Mouse (Mus musculus): Measurements from ENCODE around the gene Klhl25. TPM values are rescaled to one million over a fixed set of nuclear protein-coding genes. Genes with fewer than 3 reads are reported as not detected.
"Not testable (repeated sequence)": the region's sequence is repeated elsewhere in the genome, so short reads cannot be mapped to it uniquely, and the experiment has no call there.

Gene Klhl25
- polyA plus RNA-seq, 1 experiment from 2014 or later, result 24.2 TPM

DNA sequence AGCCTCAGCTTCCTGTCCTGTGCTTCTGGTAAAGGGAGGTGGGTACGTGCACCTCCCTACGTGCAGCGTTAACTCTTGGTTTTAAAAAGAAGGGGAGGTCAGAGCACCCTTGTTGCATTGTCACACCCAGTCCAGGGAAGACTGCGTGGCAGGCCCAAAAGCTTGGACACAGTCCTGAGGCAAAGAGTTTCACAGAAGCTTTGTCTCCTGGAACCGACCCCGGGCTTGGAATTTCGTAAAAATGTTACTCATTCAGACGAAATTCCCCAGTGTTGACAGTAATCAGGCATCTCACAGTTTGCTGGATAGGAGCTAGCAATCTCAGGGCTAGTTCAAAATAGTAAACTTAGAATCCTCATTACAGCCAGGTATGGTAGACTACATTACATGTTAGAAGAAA is 45.6 kb downstream of the Klhl25 start:
- H3K4me3 ChIP-seq, result no peak overlapping the region
- 89% methylated on average over 8 of the region's 8 CpGs for WGBS

DNA sequence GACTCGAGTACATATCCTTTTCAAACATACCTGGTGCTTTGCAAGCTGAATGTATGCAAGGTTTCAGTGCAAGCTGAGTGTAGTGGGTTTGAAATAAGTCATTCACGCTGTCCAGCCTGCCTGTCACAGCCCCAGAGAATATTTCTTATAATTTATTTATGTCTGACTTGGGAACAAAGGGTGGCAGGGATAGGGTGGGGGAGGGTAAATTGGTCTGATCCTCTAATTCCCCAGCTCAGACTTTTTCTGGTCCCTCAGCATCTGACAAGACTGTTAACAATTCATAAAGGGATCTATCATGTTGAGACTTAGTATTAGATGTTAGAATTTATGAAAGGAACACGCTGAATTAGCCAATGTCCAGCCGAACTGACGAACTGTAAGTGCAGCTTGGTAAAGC is 48.9 kb downstream of the Klhl25 start:
- DNase-seq (ENCODE audit: low spot score), result no peak
- no peaks in the 10 kb centered on the region for H3K36me3 ChIP-seq (replicated peaks)
- no peak overlapping the region for H3K4me3 ChIP-seq
- H3K4me1 ChIP-seq, result no peaks in the 10 kb centered on the region
- no peaks in the 10 kb centered on the region for H3K9me3 ChIP-seq
- no peak overlapping the region for H3K27ac ChIP-seq (replicated peaks)
- no peaks in the 10 kb centered on the region for H3K27me3 ChIP-seq (replicated peaks; ENCODE audit: low read depth, poor library complexity, severe bottlenecking)
- 87% methylated on average over 5 of the region's 5 CpGs for WGBS

More for the DNA sequence above, 45.6 kb downstream of the Klhl25 start:
- DNase-seq (ENCODE audit: low spot score), result no peak
- no peaks in the 10 kb centered on the region for H3K36me3 ChIP-seq (replicated peaks)
- no peak overlapping the region for H3K27ac ChIP-seq (replicated peaks)
- H3K27me3 ChIP-seq (replicated peaks; ENCODE audit: low read depth, poor library complexity, severe bottlenecking), result no peaks in the 10 kb centered on the region
- no peaks in the 10 kb centered on the region for H3K9me3 ChIP-seq
- H3K4me1 ChIP-seq, result no peaks in the 10 kb centered on the region

DNA sequence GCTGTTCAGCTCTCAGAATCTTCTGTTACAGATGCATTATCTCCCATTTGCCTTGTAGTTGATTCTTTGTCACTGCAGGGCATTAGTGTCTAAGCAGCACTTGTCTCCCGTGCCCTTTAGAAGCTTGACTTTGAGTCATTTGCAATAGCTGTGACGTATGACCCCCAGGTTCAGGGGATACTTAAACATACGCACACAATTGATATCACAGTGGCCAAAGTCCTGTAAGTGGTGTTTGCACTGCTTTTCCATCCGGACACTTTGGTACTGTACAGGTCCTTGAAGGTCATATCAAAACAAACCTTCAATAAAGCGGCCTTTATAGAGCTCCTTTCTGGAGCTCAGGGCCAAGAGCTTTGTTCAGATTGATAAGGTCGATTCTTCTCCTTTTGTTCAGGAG is 51.0 kb downstream of the Klhl25 start:
- no peaks in the 10 kb centered on the region for H3K36me3 ChIP-seq (replicated peaks)
- DNase-seq (ENCODE audit: low spot score), result no peak
- no peaks in the 10 kb centered on the region for H3K9me3 ChIP-seq
- WGBS, result 74% methylated on average over 6 of the region's 6 CpGs
- no peak overlapping the region for H3K4me3 ChIP-seq
- no peaks in the 10 kb centered on the region for H3K27me3 ChIP-seq (replicated peaks; ENCODE audit: low read depth, poor library complexity, severe bottlenecking)
- H3K27ac ChIP-seq (replicated peaks), result no peak overlapping the region
- H3K4me1 ChIP-seq, result no peaks in the 10 kb centered on the region

DNA sequence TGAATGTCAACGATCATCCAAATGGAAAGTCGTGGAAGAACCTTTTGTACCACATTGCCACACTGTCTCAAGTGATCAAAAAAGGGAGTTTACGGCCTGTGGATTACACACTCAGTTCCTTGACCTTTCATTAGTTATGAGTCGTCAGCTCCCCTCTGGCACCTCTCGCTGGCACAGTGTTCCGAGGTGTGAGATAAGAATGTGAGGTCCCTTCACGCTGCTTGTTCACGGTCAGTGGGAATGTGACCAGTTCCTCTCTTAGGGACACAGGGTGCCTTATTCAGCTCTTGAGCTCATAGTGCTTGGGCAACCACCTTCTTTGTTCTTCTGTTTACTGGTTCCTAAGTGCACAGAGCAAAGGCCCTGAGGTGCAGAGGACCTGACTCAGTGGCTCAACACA is 51.4 kb downstream of the Klhl25 start:
- Histone ChIP-seq H3K4me1 (no peaks in the 10 kb centered on the region), H3K4me3 (no peak overlapping the region), H3K36me3 (replicated peaks) (no peaks in the 10 kb centered on the region), H3K9me3 (no peaks in the 10 kb centered on the region), H3K27ac (replicated peaks) (no peak overlapping the region), H3K27me3 (replicated peaks; ENCODE audit: low read depth, poor library complexity, severe bottlenecking) (no peaks in the 10 kb centered on the region)
- DNase-seq (ENCODE audit: low spot score), result no peak
- 59% methylated on average over 8 of the region's 8 CpGs for WGBS

DNA sequence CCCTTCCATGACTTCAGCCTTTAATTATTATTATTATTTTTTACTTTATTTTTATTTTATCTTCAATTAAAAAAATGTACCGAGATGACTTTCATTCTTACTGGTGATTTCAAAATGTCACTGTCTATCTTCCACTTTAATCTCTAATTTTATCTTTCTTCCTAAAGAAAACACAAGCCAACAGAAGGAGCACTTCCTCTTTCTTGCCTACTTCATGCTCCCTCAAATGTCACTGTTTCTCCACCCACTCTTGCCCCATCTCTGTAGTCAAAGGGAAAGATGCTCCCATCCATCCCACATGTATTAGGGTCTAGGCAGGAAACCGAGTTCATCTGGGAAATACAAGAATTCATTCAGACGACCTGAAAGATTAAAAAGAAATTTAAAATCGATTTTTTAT is 51.8 kb downstream of the Klhl25 start:
- H3K9me3 ChIP-seq, result no peaks in the 10 kb centered on the region
- H3K36me3 ChIP-seq (replicated peaks), result no peaks in the 10 kb centered on the region
- H3K27ac ChIP-seq (replicated peaks), result no peak overlapping the region
- H3K4me3 ChIP-seq, result no peak overlapping the region
- WGBS, result 81% methylated on average over 4 of the region's 4 CpGs
- no peak for DNase-seq (ENCODE audit: low spot score)
- no peaks in the 10 kb centered on the region for H3K4me1 ChIP-seq
- H3K27me3 ChIP-seq (replicated peaks; ENCODE audit: low read depth, poor library complexity, severe bottlenecking), result no peaks in the 10 kb centered on the region

DNA sequence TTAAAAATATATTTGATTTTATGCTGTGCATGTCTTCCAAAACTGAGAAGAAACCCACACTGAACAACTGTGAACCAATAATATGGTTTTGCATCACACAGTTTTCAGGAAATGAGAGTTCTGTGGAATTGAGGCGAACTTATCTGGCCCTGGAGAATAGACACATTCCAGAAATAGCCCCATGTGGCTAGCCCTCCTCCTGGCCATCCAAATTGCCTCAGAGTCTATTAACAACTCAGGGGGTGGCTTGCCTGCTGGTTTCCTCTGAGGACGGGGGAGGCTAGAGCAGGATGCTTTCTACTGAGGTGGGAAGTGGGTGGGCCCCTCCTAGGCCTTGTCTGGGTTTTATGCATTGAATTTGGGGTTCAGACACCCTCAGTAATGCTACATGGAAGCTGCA is 57.0 kb downstream of the Klhl25 start:
- Histone ChIP-seq H3K27me3 (replicated peaks; ENCODE audit: low read depth, poor library complexity, severe bottlenecking) (no peaks in the 10 kb centered on the region), H3K27ac (replicated peaks) (no peak overlapping the region), H3K36me3 (replicated peaks) (no peaks in the 10 kb centered on the region), H3K9me3 (no peaks in the 10 kb centered on the region), H3K4me3 (no peak overlapping the region), H3K4me1 (peaks cover 1% of the 10 kb centered on the region)
- no peak for DNase-seq (ENCODE audit: low spot score)
- WGBS, result 48% methylated on average over 2 of the region's 2 CpGs

DNA sequence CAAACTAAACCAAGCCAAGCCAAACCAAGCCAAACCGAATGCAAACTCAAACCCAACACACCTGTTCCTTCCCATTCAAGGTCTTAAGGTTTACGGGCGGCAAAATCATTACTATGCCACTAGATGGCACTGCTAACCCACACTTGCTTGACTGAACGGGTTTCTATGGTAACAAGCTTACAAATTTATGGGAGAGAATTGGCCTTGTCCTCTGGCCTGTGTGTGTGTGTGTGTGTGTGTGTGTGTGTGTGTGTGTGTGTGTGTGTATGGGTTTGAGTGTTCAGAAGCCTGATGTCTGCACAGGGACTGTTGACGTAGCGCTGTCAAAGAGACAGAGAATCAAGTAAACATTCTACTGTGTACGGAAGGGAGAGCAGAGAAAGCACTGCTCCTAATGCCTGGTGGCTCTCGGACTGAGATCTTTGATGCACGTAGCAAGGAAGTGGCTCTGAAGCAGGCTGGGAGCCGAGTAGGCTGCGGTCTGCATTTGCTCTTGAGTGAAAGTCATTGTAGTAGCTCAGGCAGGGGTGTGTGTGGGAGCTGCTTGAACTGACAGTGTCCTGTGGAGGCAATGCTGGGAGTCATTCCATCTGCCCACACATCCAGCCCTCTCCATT is 62.0 kb downstream of the Klhl25 start:
- no peaks in the 10 kb centered on the region for H3K36me3 ChIP-seq (replicated peaks)
- no peak overlapping the region for H3K27ac ChIP-seq (replicated peaks)
- peaks cover 13% of the 10 kb centered on the region for H3K4me1 ChIP-seq
- H3K9me3 ChIP-seq, result no peaks in the 10 kb centered on the region
- DNase-seq (ENCODE audit: low spot score), result peak; percentile 72
- no peaks in the 10 kb centered on the region for H3K27me3 ChIP-seq (replicated peaks; ENCODE audit: low read depth, poor library complexity, severe bottlenecking)
- WGBS, result 18% methylated on average over 11 of the region's 11 CpGs
- H3K4me3 ChIP-seq, result peak overlapping the region; percentile 35

DNA sequence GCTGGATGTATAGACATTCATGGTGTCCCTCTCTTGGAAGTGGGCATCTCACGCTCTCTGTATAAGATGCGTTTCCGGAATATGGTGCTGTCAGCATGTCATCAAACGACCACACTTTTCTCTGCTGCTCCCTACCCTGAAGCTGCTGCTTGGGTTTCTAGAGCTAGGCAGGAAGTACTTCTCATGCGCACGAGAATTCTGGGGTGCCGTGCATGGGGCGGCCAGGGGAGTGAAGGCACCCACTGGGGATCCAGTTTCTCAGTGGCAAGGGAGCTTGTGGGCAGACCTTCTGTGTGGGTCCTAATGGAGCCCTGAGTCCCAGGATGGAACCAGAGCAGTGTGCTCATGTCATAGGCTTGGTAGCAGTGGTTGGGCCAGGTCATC is 62.5 kb downstream of the Klhl25 start:
- no peak for DNase-seq (ENCODE audit: low spot score)
- H3K36me3 ChIP-seq (replicated peaks), result no peaks in the 10 kb centered on the region
- no peaks in the 10 kb centered on the region for H3K27me3 ChIP-seq (replicated peaks; ENCODE audit: low read depth, poor library complexity, severe bottlenecking)
- H3K4me1 ChIP-seq, result peaks cover 13% of the 10 kb centered on the region
- no peak overlapping the region for H3K4me3 ChIP-seq
- 84% methylated on average over 8 of the region's 8 CpGs for WGBS
- no peak overlapping the region for H3K27ac ChIP-seq (replicated peaks)
- no peaks in the 10 kb centered on the region for H3K9me3 ChIP-seq

DNA sequence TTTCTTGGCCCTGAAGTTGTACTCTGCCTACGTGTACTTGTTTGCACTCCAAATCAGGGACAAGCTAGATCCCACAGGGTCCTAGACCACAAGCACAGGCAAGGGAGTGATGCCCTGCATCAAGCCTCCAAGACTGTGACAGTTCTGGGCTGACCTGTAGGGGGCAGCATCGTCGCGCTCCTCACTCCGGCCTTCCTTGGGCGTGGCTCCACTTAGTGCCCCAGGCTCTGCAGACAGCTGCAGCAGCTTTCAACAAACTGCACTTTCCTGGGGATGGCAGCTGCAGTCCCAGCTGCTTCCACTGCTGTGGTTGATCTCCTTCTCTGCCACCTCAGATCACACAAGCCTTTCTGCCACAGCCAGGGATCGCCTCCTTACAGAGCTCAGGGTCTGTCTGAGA is 65.8 kb downstream of the Klhl25 start:
- H3K27ac ChIP-seq (replicated peaks), result no peak overlapping the region
- H3K9me3 ChIP-seq, result no peaks in the 10 kb centered on the region
- peaks cover 13% of the 10 kb centered on the region for H3K4me1 ChIP-seq
- peak; percentile 90 for DNase-seq (ENCODE audit: low spot score)
- no peaks in the 10 kb centered on the region for H3K27me3 ChIP-seq (replicated peaks; ENCODE audit: low read depth, poor library complexity, severe bottlenecking)
- H3K4me3 ChIP-seq, result no peak overlapping the region
- WGBS, result 2% methylated on average over 7 of the region's 7 CpGs
- H3K36me3 ChIP-seq (replicated peaks), result no peaks in the 10 kb centered on the region

DNA sequence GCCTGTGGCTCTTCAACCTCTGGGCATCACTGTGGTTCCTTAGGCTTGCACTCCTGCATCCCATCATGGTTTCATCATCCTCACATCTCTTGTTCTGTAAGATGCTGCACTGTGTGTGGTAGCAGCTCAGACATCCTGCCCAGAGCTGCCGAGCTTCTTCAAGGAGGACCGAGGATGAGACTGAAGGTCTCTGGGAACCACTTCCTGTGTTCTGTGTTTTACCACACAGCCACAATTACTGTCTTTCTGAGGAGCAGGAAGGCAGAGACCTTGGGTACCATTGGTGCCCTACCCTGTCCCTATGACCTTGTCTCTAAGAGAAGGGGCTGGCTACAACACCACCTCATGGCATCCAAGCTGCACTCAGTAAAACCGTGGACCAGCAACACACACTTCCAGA is 67.4 kb downstream of the Klhl25 start:
- H3K36me3 ChIP-seq (replicated peaks); H3K27me3 ChIP-seq (replicated peaks; ENCODE audit: low read depth, poor library complexity, severe bottlenecking); H3K4me1 ChIP-seq; DNase-seq (ENCODE audit: low spot score); H3K27ac ChIP-seq (replicated peaks); H3K4me3 ChIP-seq; H3K9me3 ChIP-seq: not testable (repeated sequence)
- 81% methylated on average over 3 of the region's 3 CpGs for WGBS

DNA sequence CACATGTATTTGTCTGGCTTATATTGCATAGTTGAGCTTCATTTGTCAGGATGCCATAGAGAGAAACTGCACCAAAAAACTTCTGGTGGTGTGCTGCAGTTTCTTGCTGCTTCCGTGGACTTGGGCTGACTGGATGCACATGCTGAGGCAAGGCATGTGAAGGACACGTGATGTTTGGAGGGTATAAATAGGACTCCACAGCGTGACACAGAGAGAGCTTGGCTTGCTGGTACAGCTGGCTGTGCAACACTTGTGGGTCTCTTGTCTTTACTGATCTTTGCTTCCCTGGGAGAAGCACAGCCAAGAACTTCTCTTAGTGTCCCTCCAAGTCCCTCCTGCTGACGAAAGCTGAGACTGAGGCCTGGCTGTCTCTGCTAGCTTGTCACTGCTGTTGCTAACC is 69.6 kb downstream of the Klhl25 start:
- no peak for DNase-seq (ENCODE audit: low spot score)
- WGBS, result 89% methylated on average over 4 of the region's 4 CpGs

DNA sequence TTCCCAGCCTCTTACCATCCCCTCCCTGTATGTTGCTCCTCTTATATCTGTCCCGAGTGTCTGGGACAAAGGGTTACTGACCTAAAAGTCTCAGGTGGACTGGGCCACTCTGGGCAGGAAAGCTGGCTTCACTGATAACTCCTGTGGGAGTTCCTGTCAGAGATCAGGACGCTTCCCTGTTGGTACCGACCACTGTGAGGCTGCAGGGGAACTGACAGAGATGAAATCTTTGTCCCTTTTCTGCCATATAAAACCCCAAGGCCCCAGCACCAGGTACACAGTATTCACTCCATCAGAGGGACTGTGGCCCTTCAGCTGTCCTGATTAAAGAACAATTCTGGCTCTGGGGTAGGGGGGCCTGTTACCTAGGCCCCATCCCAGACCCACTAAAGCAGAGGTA is 71.6 kb downstream of the Klhl25 start:
- H3K9me3 ChIP-seq; H3K4me1 ChIP-seq; H3K27me3 ChIP-seq (replicated peaks; ENCODE audit: low read depth, poor library complexity, severe bottlenecking); DNase-seq (ENCODE audit: low spot score); H3K36me3 ChIP-seq (replicated peaks); H3K4me3 ChIP-seq; H3K27ac ChIP-seq (replicated peaks): not testable (repeated sequence)
- 70% methylated on average over 3 of the region's 3 CpGs for WGBS

More for the DNA sequence above, 69.6 kb downstream of the Klhl25 start:
- Histone ChIP-seq H3K27me3 (replicated peaks; ENCODE audit: low read depth, poor library complexity, severe bottlenecking) (no peaks in the 10 kb centered on the region), H3K4me3 (no peak overlapping the region), H3K4me1 (peaks cover 5% of the 10 kb centered on the region; the same call in 1 of the 2 replicates), H3K27ac (replicated peaks) (no peak overlapping the region), H3K9me3 (no peaks in the 10 kb centered on the region), H3K36me3 (replicated peaks) (no peaks in the 10 kb centered on the region)

Data from embryonic facial prominence, embryonic 10.5 days (tissue).